Mouse (Mus musculus): ENCODE data around the gene Gm17482.
"Not testable (repeated sequence)": the region's sequence is repeated elsewhere in the genome, so short reads cannot be mapped to it uniquely, and the experiment has no call there.

The Gm17482 gene

GRCm38 (mm10) chr6:115227043-115227442, at the start of gene Gm17482:
Gene Gm17482 (plus strand): TSS chr6:115227343.
- no peak for DNase-seq (ENCODE audit: low spot score in 2 of 2)

GRCm38 (mm10) chr6:115178826-115179225, 48.3 kb upstream of the Gm17482 start:
- DNase-seq (ENCODE audit: low spot score in 2 of 2) = no peak

GRCm38 (mm10) chr6:115181094-115181493, 46.0 kb upstream of the Gm17482 start:
- DNase-seq (ENCODE audit: low spot score in 2 of 2) = no peak

GRCm38 (mm10) chr6:115191111-115191510, 36.0 kb upstream of the Gm17482 start:
- no peak for DNase-seq (ENCODE audit: low spot score in 2 of 2)

- DNase-seq (ENCODE audit: low spot score in 2 of 2) = no peak
Measured at GRCm38 (mm10) chr6:115200753-115201152, 26.4 kb upstream of the Gm17482 start.

GRCm38 (mm10) chr6:115203029-115203428, 24.1 kb upstream of the Gm17482 start:
- DNase-seq (ENCODE audit: low spot score in 2 of 2) = no peak

- DNase-seq (ENCODE audit: low spot score in 2 of 2) = no peak
Measured at GRCm38 (mm10) chr6:115210187-115210586, 17.0 kb upstream of the Gm17482 start.

- DNase-seq (ENCODE audit: low spot score in 2 of 2) = no peak
Measured at GRCm38 (mm10) chr6:115210820-115211219, 16.3 kb upstream of the Gm17482 start.

GRCm38 (mm10) chr6:115212132-115212903, 14.8 kb upstream of the Gm17482 start:
- DNase-seq (ENCODE audit: low spot score in 2 of 2) = no peak

- no peak for DNase-seq (ENCODE audit: low spot score in 2 of 2)
Measured at GRCm38 (mm10) chr6:115213129-115213528, 14.0 kb upstream of the Gm17482 start.

- DNase-seq (ENCODE audit: low spot score in 2 of 2) = peak; percentile 56 to 57
Measured at GRCm38 (mm10) chr6:115221215-115221641, 5.9 kb upstream of the Gm17482 start.

GRCm38 (mm10) chr6:115225519-115225918, 1.6 kb upstream of the Gm17482 start:
- DNase-seq (ENCODE audit: low spot score in 2 of 2) = peak; percentile 52 to 57

- peak; percentile 87 to 90 for DNase-seq (ENCODE audit: low spot score in 2 of 2)
Measured at GRCm38 (mm10) chr6:115227529-115227928, 386 bp downstream of the Gm17482 start.

- DNase-seq (ENCODE audit: low spot score in 2 of 2) = no peak
Measured at GRCm38 (mm10) chr6:115230557-115230956, 3.4 kb downstream of the Gm17482 start.

- no peak for DNase-seq (ENCODE audit: low spot score in 2 of 2)
Measured at GRCm38 (mm10) chr6:115231836-115232235, 4.7 kb downstream of the Gm17482 start.

GRCm38 (mm10) chr6:115232562-115232961, 5.4 kb downstream of the Gm17482 start:
- no peak for DNase-seq (ENCODE audit: low spot score in 2 of 2)

- DNase-seq (ENCODE audit: low spot score in 2 of 2) = no peak
Measured at GRCm38 (mm10) chr6:115238031-115239027, 11.2 kb downstream of the Gm17482 start.

- peak; percentile 44 to 65 for DNase-seq (ENCODE audit: low spot score in 2 of 2)
Measured at GRCm38 (mm10) chr6:115239335-115239734, 12.2 kb downstream of the Gm17482 start.

GRCm38 (mm10) chr6:115240431-115240830, 13.3 kb downstream of the Gm17482 start:
- DNase-seq (ENCODE audit: low spot score in 2 of 2) = not testable (repeated sequence)

GRCm38 (mm10) chr6:115241131-115241699, 14.1 kb downstream of the Gm17482 start:
- no peak for DNase-seq (ENCODE audit: low spot score in 2 of 2)

- no peak for DNase-seq (ENCODE audit: low spot score in 2 of 2)
Measured at GRCm38 (mm10) chr6:115241939-115242338, 14.8 kb downstream of the Gm17482 start.

GRCm38 (mm10) chr6:115244222-115244621, 17.1 kb downstream of the Gm17482 start:
- no peak for DNase-seq (ENCODE audit: low spot score in 2 of 2)
